Mouse (Mus musculus): ENCODE measurements around the gene Ascl1. TPM values are rescaled to one million over a fixed set of nuclear protein-coding genes. Genes with fewer than 3 reads are reported as not detected.

The Ascl1 gene
- polyA plus RNA-seq, 1 experiment from 2014 or later, result 6.2 TPM

DNA sequence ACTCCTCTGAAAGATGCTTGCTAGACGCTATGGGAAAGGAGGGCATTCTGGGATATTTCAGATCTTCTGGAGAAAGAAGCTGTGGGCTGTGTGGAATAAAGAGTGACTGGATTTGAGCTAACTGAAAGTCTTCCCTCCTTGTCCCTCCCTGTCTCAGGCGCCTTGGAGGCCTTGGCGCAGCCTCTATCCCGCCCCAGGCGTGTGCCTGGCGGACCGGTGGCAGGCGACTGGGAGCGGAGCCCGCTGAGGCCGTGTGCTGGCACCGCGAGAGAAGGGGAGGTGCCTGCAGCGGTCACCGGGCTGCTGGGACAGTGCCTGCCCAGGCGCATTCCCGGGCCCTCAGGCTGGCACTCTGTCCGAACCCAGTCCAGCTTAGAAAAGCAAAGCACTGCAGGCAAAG is 1.1 kb upstream of the Ascl1 start:
- Histone ChIP-seq H3K27ac (no peak overlapping the region), H3K9ac (peak overlapping the region; percentile 19; the same call in 1 of the 2 replicates), H3K4me2 (replicated peaks) (peak overlapping the region; percentile 99), H3K4me3 (peak overlapping the region; percentile 67), H3K9me3 (0 out of 2 replicates have a peak, but pooled peaks cover 4% of the 10 kb centered on the region), H3K4me1 (peaks cover 15% of the 10 kb centered on the region), H3K36me3 (no peaks in the 10 kb centered on the region), H3K27me3 (peaks cover 83% of the 10 kb centered on the region)
- under 1% methylated on average over 18 of the region's 18 CpGs for WGBS
- no peak; the same call in 1 of the 2 replicates for ATAC-seq (ENCODE audit: insufficient number of reproducible peaks, insufficient read depth, low FRiP score, low TSS enrichment)

DNA sequence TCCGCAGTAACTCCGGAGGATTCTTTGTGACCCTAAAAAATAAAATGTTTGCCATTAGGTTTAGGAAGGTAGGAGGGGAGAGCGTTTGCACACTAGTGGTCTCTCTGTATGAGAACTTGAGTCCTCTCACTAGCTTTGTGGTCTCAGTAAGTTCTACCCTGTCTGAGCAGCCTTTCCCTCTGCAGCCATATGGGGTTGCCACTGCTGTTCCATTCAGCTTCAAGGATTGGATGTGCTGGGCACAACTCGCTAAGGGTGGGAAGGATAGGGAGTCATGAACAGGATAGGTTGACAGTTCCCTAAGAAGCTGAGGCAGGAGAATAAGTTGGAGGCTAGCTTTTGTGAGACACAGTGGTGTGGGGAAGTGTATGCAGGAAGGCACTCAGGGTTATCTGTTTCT is 716 bp upstream of the Ascl1 start:
- Histone ChIP-seq H3K4me3 (peak overlapping the region; percentile 67), H3K9ac (no peak overlapping the region), H3K4me2 (replicated peaks) (peak overlapping the region; percentile 99), H3K27me3 (peaks cover 84% of the 10 kb centered on the region), H3K4me1 (peaks cover 15% of the 10 kb centered on the region), H3K27ac (no peak overlapping the region), H3K9me3 (0 out of 2 replicates have a peak, but pooled peaks cover 4% of the 10 kb centered on the region), H3K36me3 (no peaks in the 10 kb centered on the region)
- 0% methylated on average over 4 of the region's 4 CpGs for WGBS
- no peak for ATAC-seq (ENCODE audit: insufficient number of reproducible peaks, insufficient read depth, low FRiP score, low TSS enrichment)

DNA sequence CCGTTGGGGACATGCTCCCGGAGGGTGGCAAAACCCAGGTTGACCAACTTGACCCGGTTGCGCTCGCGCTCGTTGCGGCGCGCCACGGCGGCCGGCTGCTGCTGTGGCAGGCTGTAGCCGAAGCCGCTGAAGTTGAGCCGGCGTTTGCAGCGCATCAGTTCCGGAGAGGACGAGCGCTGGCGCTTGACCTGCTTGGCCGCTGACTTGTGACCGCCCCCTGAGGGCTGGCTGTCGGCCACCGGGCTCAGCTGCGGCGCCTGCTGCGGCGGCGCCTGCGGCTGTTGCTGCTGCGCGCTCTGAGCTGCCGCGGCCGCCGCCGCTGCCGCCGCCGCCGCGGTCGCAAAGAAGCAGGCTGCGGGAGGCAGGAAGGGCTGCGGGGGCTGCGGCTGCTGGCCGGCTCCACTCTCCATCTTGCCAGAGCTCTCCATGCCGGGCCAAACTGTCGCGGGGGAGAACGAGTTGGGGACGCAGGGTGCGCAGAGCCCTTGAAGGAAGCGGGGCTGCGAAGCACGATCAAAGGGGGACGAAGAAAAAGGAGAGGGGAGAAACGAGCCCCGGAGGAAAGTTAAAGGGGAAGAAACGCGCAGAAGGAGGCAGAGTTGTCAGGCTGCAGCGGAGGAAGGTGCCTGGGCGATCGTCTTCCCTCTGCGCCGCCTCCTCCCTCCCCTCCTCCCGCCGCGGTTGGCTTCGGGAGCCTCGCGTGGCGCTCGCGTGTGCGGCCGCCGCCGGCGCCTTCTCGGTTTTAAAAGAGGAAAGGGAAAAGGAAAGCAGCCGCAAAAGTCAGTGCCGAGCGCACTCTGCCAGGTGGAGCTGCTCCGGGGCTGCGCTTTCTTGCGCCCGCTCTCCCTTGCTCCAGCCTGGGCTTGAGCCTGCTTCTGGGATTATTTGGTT is 554 bp downstream of the Ascl1 start:
- under 1% methylated on average over 73 of the region's 90 CpGs for WGBS
- Histone ChIP-seq H3K27me3 (peaks cover 85% of the 10 kb centered on the region), H3K27ac (0 out of 2 replicates have a peak overlapping the region, but pooled peaks have one; percentile 30)

DNA sequence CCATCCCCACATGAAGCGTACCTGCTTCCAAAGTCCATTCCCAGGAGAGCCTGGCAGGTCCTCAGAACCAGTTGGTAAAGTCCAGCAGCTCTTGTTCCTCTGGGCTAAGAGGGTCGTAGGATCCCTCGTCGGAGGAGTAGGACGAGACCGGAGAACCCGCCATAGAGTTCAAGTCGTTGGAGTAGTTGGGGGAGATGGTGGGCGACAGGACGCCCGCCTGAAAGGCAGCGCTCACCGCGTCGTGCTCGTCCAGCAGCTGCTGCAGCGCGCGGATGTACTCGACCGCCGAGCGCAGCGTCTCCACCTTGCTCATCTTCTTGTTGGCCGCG is 1.2 kb downstream of the Ascl1 start:
- under 1% methylated on average over 26 of the region's 26 CpGs for WGBS
- H3K9ac ChIP-seq, result peak overlapping the region; percentile 62
- no peaks in the 10 kb centered on the region for H3K36me3 ChIP-seq
- peaks cover 15% of the 10 kb centered on the region for H3K4me1 ChIP-seq
- H3K27ac ChIP-seq, result no peak overlapping the region
- peak overlapping the region; percentile 67 for H3K4me3 ChIP-seq
- H3K9me3 ChIP-seq, result no peaks in the 10 kb centered on the region
- H3K27me3 ChIP-seq, result peaks cover 90% of the 10 kb centered on the region
- ATAC-seq (ENCODE audit: insufficient number of reproducible peaks, insufficient read depth, low FRiP score, low TSS enrichment), result no peak
- H3K4me2 ChIP-seq (replicated peaks), result peak overlapping the region; percentile 99

More for the DNA sequence above, 554 bp downstream of the Ascl1 start:
- H3K4me2 ChIP-seq (replicated peaks), result peak overlapping the region; percentile 99
- no peaks in the 10 kb centered on the region for H3K36me3 ChIP-seq
- H3K4me3 ChIP-seq, result peak overlapping the region; percentile 67
- H3K4me1 ChIP-seq, result peaks cover 15% of the 10 kb centered on the region
- peak; percentile 38; the same call in 1 of the 2 replicates for ATAC-seq (ENCODE audit: insufficient number of reproducible peaks, insufficient read depth, low FRiP score, low TSS enrichment)
- 0 out of 2 replicates have a peak, but pooled peaks cover 1% of the 10 kb centered on the region for H3K9me3 ChIP-seq
- peak overlapping the region; percentile 62 for H3K9ac ChIP-seq

DNA sequence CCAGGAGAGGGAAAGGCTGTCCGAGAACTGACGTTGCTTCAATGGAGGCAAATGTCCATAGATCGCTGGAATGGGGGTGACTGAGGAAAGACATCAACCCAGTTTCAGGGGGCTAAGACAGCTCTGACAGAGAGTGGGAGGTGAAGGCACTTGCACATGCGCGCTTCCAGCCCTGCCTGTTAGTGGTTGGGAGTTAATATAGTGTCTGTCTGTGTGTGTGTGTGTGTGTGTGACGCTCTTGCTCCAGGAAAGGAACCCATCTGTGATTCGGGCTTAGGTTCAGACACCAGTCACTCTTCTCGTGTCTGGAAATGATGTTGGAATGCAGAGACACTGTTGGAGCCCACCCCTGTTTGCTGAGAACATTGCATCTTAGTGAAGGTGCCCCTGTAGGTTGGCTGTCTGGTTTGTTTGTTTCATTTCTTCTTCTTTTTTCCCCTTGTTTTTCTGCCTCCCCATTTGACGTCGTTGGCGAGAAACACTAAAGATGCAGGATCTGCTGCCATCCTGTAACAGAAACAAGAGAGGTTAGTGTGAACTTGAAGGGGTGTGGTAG is 1.9 kb downstream of the Ascl1 start:
- H3K9ac ChIP-seq, result no peak overlapping the region
- H3K9me3 ChIP-seq, result no peaks in the 10 kb centered on the region
- peaks cover 91% of the 10 kb centered on the region for H3K27me3 ChIP-seq
- no peak for ATAC-seq (ENCODE audit: insufficient number of reproducible peaks, insufficient read depth, low FRiP score, low TSS enrichment)
- H3K4me3 ChIP-seq, result peak overlapping the region; percentile 67
- peaks cover 15% of the 10 kb centered on the region for H3K4me1 ChIP-seq
- H3K36me3 ChIP-seq, result no peaks in the 10 kb centered on the region
- H3K4me2 ChIP-seq (replicated peaks), result peak overlapping the region; percentile 99
- H3K27ac ChIP-seq, result no peak overlapping the region
- WGBS, result 3% methylated on average over 11 of the region's 11 CpGs

DNA sequence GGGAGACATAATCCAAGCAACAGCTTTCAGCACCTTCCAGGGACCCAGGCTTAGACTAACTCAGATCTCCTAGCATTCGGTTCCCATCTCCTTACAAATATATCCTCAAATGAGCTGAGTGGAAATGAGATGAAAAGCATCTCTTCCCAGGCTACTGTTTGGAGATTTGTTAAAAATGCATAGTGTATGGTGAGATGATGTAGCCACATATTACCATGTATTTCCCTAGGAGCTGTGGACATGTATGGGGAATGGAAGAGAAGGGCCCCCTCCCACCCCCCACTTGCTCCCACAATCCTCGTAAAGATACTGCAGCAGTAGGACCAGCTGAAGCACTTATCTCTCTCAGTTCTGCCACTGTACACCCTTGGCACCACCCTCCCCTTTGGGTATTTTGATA is 3.1 kb downstream of the Ascl1 start:
- no peak overlapping the region for H3K4me3 ChIP-seq

DNA sequence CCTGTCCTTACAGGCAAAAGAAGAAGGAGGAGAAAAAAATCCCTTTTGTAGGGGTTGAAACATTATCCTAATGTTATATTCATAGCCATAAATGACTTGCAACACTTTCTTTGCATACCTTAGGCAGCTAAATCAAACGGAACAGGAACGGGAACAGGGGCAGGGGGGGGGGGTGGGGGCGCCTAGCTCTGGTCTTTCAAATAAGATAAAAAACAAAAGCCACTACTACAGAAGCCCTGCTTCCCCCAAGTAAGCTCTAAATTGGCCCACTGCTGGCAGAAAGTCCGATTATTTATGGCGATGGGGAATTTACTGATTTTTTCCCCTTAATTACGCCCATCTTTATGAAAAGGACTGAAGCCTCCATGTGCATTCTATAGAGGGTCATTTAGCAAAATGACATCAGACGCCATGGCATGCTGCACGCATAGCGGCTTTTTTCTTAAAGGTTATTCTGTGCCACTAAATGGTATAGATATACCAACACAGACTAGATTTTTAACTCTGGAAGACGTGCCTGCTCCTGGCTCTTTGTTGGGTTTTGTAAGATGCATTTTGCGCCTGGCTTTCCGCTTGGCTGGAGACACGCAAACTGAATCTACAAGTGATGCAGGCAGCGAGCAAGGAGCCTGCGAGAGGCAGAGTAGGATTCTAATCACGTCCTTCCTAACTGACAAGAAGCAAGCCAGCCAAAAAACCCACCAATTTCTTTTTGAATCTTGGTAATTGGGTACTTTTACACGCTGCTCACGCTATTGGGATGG is 4.0 kb downstream of the Ascl1 start:
- H3K9me3 ChIP-seq, result no peaks in the 10 kb centered on the region
- no peak overlapping the region for H3K4me3 ChIP-seq
- peaks cover 93% of the 10 kb centered on the region for H3K27me3 ChIP-seq
- ATAC-seq (ENCODE audit: insufficient number of reproducible peaks, insufficient read depth, low FRiP score, low TSS enrichment), result no peak
- no peak overlapping the region for H3K9ac ChIP-seq
- no peak overlapping the region for H3K27ac ChIP-seq
- H3K4me2 ChIP-seq (replicated peaks), result 0 out of 2 replicates have a peak overlapping the region, but pooled peaks have one; percentile 3
- WGBS, result 3% methylated on average over 18 of the region's 18 CpGs
- peaks cover 21% of the 10 kb centered on the region for H3K4me1 ChIP-seq
- H3K36me3 ChIP-seq, result no peaks in the 10 kb centered on the region

More for the DNA sequence above, 3.1 kb downstream of the Ascl1 start:
- no peaks in the 10 kb centered on the region for H3K9me3 ChIP-seq
- no peaks in the 10 kb centered on the region for H3K36me3 ChIP-seq
- peaks cover 26% of the 10 kb centered on the region for H3K4me1 ChIP-seq
- WGBS, result 4% methylated on average over 2 of the region's 2 CpGs
- no peak overlapping the region for H3K4me2 ChIP-seq (replicated peaks)
- ATAC-seq (ENCODE audit: insufficient number of reproducible peaks, insufficient read depth, low FRiP score, low TSS enrichment), result no peak
- peaks cover 93% of the 10 kb centered on the region for H3K27me3 ChIP-seq
- no peak overlapping the region for H3K27ac ChIP-seq
- H3K9ac ChIP-seq, result no peak overlapping the region

DNA sequence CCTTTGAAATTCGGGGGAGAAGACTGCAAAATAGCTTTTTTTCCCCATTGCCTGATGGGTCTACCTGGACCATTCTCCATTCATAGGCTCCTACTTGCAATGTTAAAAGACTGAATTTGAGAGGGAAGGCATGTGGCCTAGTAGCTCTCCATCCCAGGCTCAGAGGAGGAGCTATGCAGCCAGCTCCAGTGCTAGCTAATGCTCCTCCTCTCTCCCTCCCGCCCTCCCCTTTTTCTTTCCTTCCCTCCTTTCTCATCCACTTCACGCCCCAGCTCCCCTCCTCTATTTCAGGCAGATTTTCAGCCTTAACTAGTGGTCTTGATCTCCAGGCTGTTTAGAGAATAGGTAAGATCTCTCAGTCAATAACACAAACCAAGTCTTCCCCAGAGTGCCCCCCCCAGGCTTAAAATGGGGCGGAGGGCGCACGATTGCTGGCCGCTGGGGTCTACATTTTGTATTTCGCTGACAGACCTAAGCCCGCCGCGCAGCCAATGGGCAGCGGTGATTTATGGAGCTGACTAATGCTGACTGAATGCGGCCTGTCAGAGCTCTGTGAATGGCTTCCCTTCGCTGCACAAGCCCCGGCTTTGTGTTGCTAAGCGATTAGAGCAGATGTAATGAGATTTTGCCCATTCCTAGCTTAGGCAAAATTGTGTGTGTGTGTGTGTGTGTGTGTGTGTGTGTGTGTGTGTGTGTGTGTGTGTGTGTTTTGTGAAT is 4.9 kb downstream of the Ascl1 start:
- WGBS, result under 1% methylated on average over 16 of the region's 16 CpGs
- no peak overlapping the region for H3K4me3 ChIP-seq
- no peak for ATAC-seq (ENCODE audit: insufficient number of reproducible peaks, insufficient read depth, low FRiP score, low TSS enrichment)
- H3K27me3 ChIP-seq, result peaks cover 89% of the 10 kb centered on the region
- H3K4me1 ChIP-seq, result peaks cover 16% of the 10 kb centered on the region
- no peaks in the 10 kb centered on the region for H3K9me3 ChIP-seq
- H3K27ac ChIP-seq, result no peak overlapping the region
- H3K4me2 ChIP-seq (replicated peaks), result peak overlapping the region; percentile 35
- H3K36me3 ChIP-seq, result no peaks in the 10 kb centered on the region
- no peak overlapping the region for H3K9ac ChIP-seq

DNA sequence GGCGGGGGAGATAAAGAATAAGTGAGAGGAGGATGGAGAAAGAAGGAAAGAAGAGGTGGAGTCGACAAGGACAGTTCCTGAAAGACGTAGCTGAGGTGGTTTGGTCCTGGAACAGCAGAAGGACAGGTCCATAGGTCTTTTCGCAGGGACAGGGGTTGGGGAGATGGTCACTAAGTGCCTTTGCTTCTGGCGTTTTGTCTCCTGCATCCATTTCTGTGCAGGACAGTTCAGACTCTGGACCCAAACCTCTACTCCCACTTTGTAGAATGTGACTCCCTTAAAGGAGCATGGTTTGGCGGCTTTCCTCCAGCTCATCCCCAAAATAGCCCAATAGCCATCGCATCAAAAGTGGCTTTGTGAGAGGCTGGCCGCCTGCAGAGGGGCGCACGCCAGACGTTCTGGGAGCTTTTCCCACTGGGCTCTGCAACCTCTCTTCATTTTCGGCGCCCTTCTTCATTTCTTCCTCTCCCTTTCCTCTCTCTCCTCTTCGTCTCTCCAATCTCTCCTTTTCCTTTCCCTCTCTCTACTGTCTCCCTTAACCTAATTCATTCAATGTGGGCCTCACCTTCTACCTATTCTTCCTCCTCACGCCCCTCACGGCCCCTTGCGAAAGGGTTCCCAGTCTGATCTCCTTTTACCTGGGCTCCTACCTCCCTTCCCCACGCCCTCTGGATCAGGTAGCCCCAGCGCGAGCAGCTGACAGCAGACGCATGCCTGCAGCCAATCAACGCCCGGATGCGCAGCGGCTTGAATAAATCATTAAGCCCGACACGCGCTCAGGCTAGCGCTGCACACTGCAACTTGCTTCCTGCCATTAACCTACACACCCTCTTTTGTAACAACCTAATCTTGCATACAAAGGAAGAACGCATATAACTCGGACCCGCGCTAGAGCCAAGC is 7.5 kb downstream of the Ascl1 start:
- under 1% methylated on average over 33 of the region's 33 CpGs for WGBS
- peak; percentile 76; the same call in 1 of the 2 replicates for ATAC-seq (ENCODE audit: insufficient number of reproducible peaks, insufficient read depth, low FRiP score, low TSS enrichment)
- Histone ChIP-seq H3K9me3 (no peaks in the 10 kb centered on the region), H3K27ac (no peak overlapping the region), H3K4me1 (peaks cover 11% of the 10 kb centered on the region), H3K4me3 (peak overlapping the region; percentile 24), H3K36me3 (no peaks in the 10 kb centered on the region), H3K27me3 (peaks cover 66% of the 10 kb centered on the region), H3K4me2 (replicated peaks) (peak overlapping the region; percentile 42), H3K9ac (no peak overlapping the region)

DNA sequence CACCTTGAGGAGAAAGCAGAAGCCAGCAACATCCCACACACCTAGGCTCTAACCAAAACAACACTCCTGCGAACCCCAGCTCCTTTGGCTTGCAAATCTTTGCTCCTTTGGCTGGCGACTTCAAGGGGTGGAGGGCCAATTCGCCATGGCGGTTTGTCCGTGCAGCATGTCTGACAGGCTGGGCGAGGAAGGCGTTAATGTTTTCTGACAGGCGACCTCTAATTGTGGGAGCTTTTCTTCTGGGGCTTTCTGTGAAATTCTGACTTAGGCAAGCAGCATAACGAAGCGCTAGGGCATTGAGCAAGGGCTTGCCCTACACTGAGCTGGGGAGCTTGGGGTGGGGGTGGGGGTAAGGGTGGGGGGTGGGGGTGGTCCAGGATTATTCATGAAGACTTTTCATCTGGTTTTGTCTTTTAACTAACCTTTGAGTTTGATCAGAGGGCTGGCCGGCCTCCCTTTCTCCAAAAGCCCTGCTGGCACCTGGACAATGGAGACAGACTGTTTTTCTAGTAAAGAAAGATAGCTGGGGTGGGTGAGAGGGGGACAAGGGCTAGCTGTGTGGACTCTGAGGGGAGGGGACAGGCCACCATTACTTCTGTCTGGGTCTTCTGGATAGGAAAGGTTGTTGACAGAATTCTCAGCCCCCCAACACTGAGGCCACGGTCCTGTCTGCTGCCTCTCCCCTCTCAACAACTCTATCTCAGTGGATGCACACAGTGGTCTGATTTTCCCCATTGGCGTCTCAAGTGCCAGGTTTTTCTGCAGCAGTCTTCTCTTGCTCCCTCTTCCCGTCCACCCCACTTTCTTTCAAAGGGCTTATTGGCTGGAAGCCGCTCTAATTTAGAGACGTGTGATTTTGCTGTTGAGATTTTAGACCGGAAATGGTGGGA is 8.4 kb downstream of the Ascl1 start:
- Histone ChIP-seq H3K4me3 (no peak overlapping the region), H3K36me3 (no peaks in the 10 kb centered on the region), H3K4me2 (replicated peaks) (peak overlapping the region; percentile 42), H3K27ac (no peak overlapping the region), H3K9ac (no peak overlapping the region), H3K9me3 (no peaks in the 10 kb centered on the region), H3K4me1 (peaks cover 11% of the 10 kb centered on the region), H3K27me3 (peaks cover 57% of the 10 kb centered on the region)
- ATAC-seq (ENCODE audit: insufficient number of reproducible peaks, insufficient read depth, low FRiP score, low TSS enrichment), result no peak
- 2% methylated on average over 17 of the region's 17 CpGs for WGBS

Measured in embryonic facial prominence, embryonic 12.5 days (tissue).